Comparison of ENCODE assay signal across 8 mouse cellular contexts in the genomic region with DNA sequence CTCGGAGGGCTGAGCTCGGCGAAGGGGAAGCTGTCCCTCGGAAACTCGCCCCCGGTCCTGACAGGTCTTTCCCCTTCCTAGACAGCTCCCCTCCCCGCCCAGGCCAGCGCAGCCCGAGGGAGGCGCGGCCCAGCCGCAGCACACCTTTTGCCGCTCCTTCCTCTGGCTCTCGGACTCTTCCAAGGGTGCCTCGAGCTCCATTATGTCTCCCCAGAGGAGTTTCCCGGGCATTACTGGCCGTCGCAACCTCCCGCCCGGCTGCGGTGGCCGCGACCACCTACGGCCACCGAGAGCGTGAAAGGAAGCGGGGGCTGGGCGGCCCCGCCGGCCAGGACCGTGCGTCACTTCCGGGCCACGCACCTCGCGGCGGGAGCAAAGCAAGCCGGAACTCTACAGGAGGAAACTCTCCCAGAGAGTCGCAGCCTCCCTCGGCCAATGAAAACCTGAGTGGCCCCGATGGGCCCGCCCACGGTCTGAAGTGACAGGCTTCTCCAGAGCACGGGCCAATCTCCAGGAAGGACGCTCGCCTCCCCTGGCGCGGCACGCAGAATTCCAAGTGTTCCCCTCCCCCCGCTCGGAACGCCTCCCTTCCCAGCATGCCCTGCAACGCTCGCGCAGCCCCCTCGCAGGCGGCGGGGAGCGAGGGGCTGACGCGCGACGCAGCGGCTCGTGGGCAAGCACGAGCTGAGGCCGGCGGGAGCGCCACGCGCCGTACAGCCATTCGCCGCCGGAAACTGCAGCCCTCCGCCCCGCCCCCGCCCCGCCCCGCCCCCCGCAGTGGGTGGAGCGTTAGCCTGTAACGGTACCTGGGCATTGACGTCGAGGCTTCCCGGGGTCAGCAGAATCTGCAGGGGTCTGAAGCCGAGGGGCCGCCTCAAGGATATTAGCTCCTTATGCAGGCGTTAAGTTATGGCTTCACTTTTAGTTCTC. TPM values are rescaled to one million over a fixed set of nuclear protein-coding genes. Genes with fewer than 3 reads are reported as not detected.
DNase-seq lines count a peak whose midpoint lies in the region; ATAC-seq and TF ChIP-seq lines count a peak whose summit lies in the region.

Ddx50 (minus strand) TSS at position 338 of the 930 bp plus-strand sequence.

- H3K9ac ChIP-seq in embryonic facial prominence, embryonic 15.5 days, result peak within 1 kb of the TSS; percentile 93
- peak within 1 kb of the TSS; percentile 97 for H3K9ac ChIP-seq in limb, embryonic 14.5 days (ENCODE audit: low read depth, low read length, severe bottlenecking)
- H3K9ac ChIP-seq in midbrain, postnatal 0 days (replicated peaks; ENCODE audit: low read length, poor library complexity, severe bottlenecking), result peak within 1 kb of the TSS; percentile 91

- H3K27ac ChIP-seq in bone marrow, adult 2 months (ENCODE audit: control insufficient read depth, insufficient read depth, low read depth, low read length, poor library complexity), result peak within 1 kb of the TSS; percentile 89
- peak within 1 kb of the TSS; percentile 88 for H3K27ac ChIP-seq in embryonic facial prominence, embryonic 15.5 days (replicated peaks)
- peak within 1 kb of the TSS; percentile 95 for H3K27ac ChIP-seq in limb, embryonic 14.5 days (replicated peaks; ENCODE audit: low read depth, low read length)
- H3K27ac ChIP-seq in midbrain, postnatal 0 days (ENCODE audit: low read depth, low read length), result peak within 1 kb of the TSS; percentile 96

- H3K9me3 ChIP-seq in embryonic facial prominence, embryonic 15.5 days (replicated peaks), result no peaks in the 10 kb centered on the region
- no peaks in the 10 kb centered on the region for H3K9me3 ChIP-seq in limb, embryonic 14.5 days (ENCODE audit: control insufficient read depth, low read length)
- no peaks in the 10 kb centered on the region for H3K9me3 ChIP-seq in midbrain, postnatal 0 days (ENCODE audit: low read length)

- peak; percentile 54; the same call in 1 of the 2 replicates for TF ChIP-seq POLR2A in bone marrow, adult 2 months (IDR thresholded peaks at IDR 0.05; ENCODE audit: borderline replicate concordance, control insufficient read depth, low read depth, low read length)
- TF ChIP-seq POLR2A in limb, embryonic 14.5 days (IDR thresholded peaks at IDR 0.05; ENCODE audit: borderline replicate concordance, extremely low read depth, insufficient read depth, insufficient read length), result peak; percentile 86; the same call in 1 of the 2 replicates

- no peaks in the 10 kb centered on the region for H3K27me3 ChIP-seq in embryonic facial prominence, embryonic 15.5 days
- H3K27me3 ChIP-seq in limb, embryonic 14.5 days (ENCODE audit: control insufficient read depth, insufficient read depth, low read length), result no peaks in the 10 kb centered on the region
- H3K27me3 ChIP-seq in midbrain, postnatal 0 days (ENCODE audit: insufficient read depth, low read length), result no peaks in the 10 kb centered on the region

- under 1% methylated on average over 87 of the region's 89 CpGs for WGBS in bone marrow, adult 2 months
- under 1% methylated on average over 88 of the region's 89 CpGs for WGBS in embryonic facial prominence, embryonic 15.5 days
- WGBS in limb, embryonic 14.5 days, result under 1% methylated on average over 60 of the region's 89 CpGs
- WGBS in midbrain, postnatal 0 days, result under 1% methylated on average over 82 of the region's 89 CpGs

- TF ChIP-seq CTCF in bone marrow, adult 2 months (IDR thresholded peaks at IDR 0.05; ENCODE audit: control insufficient read depth, insufficient read depth, low read length), result no peak
- TF ChIP-seq CTCF in midbrain, postnatal 0 days (IDR thresholded peaks at IDR 0.05), result no peak; the same call in 1 of the 2 replicates

- peaks cover 11% of the 10 kb centered on the region for H3K36me3 ChIP-seq in embryonic facial prominence, embryonic 15.5 days
- H3K36me3 ChIP-seq in limb, embryonic 14.5 days (ENCODE audit: control insufficient read depth, insufficient read depth, low read length), result peaks cover 11% of the 10 kb centered on the region
- H3K36me3 ChIP-seq in midbrain, postnatal 0 days (ENCODE audit: insufficient read depth, low read length), result peaks cover 6% of the 10 kb centered on the region; the same call in 1 of the 2 replicates

- peak; percentile 99 for DNase-seq in 416B (ENCODE audit: low read depth)
- peak; percentile 99 for DNase-seq in heart, adult 8-10 months (ENCODE audit: low spot score)
- peak; percentile 99 for DNase-seq in kidney, adult 9 months
- peak; percentile 99 for DNase-seq in limb, embryonic 14.5 days (ENCODE audit: low spot score)
- DNase-seq in midbrain, postnatal 0 days (ENCODE audit: low spot score), result peak; percentile 100
- DNase-seq in spleen, postnatal 14 days (ENCODE audit: low spot score in 2 of 2), result peak; percentile 90 to 91

- peak; percentile 100 for ATAC-seq in embryonic facial prominence, embryonic 15.5 days (ENCODE audit: insufficient number of reproducible peaks, low FRiP score, low TSS enrichment, low read depth)
- ATAC-seq in limb, embryonic 14.5 days (ENCODE audit: low FRiP score, low read depth), result peak; percentile 98
- peak; percentile 100 for ATAC-seq in midbrain, postnatal 0 days (ENCODE audit: low FRiP score)

- no peaks in the 10 kb centered on the region; the same call in 1 of the 2 replicates for H3K4me1 ChIP-seq in bone marrow, adult 2 months (ENCODE audit: control insufficient read depth, insufficient read depth, low read length)
- H3K4me1 ChIP-seq in embryonic facial prominence, embryonic 15.5 days, result peaks cover 9% of the 10 kb centered on the region
- H3K4me1 ChIP-seq in limb, embryonic 14.5 days (ENCODE audit: control insufficient read depth, insufficient read depth, low read length), result peaks cover 8% of the 10 kb centered on the region
- H3K4me1 ChIP-seq in midbrain, postnatal 0 days (ENCODE audit: insufficient read depth, low read length), result peaks cover 2% of the 10 kb centered on the region; the same call in 1 of the 2 replicates

- peak within 1 kb of the TSS; percentile 79 for H3K4me3 ChIP-seq in bone marrow, adult 2 months (replicated peaks; ENCODE audit: control insufficient read depth, low read depth, low read length)
- H3K4me3 ChIP-seq in embryonic facial prominence, embryonic 15.5 days (replicated peaks), result peak within 1 kb of the TSS; percentile 97
- peak within 1 kb of the TSS; percentile 98 for H3K4me3 ChIP-seq in limb, embryonic 14.5 days (replicated peaks; ENCODE audit: low read length)
- H3K4me3 ChIP-seq in midbrain, postnatal 0 days (ENCODE audit: low read depth, low read length), result peak within 1 kb of the TSS; percentile 96

- peak within 1 kb of the TSS; percentile 60 for H3K4me2 ChIP-seq in embryonic facial prominence, embryonic 15.5 days (replicated peaks)
- peak within 1 kb of the TSS; percentile 64 for H3K4me2 ChIP-seq in limb, embryonic 14.5 days (replicated peaks; ENCODE audit: low read depth, low read length, severe bottlenecking)
- peak within 1 kb of the TSS; percentile 57 for H3K4me2 ChIP-seq in midbrain, postnatal 0 days (ENCODE audit: low read depth, low read length, poor library complexity, severe bottlenecking)

RNA-seq across cellular contexts. Expression of gene Ddx50, which starts in this region (rescaled TPM):
- 29.3 and 48.0 TPM in 2 replicates for polyA plus RNA-seq in bone marrow, adult 2 months (2011; ENCODE audit: insufficient read depth, insufficient read length, low replicate concordance, missing spikeins)
- polyA plus RNA-seq in embryonic facial prominence, embryonic 15.5 days (2015; fragmentation: Nextera tagmentation; extraction: Ambion mirVana), result 135 and 138 TPM in 2 replicates
- total RNA-seq in heart, adult 8-10 months (2022), result 10 to 100 TPM; 39.1 to 52.9 (median 45.5) TPM
- polyA plus RNA-seq in limb, embryonic 14.5 days (2012; rRNA removed), result 83.4 and 120 TPM in 2 replicates
- polyA plus RNA-seq in limb, embryonic 14.5 days (2014; fragmentation: Nextera tagmentation; extraction: Ambion mirVana), result 165 and 176 TPM in 2 replicates
- total RNA-seq in midbrain, postnatal 0 days (2014; rRNA removed), result 40.8 and 61.8 TPM in 2 replicates
- polyA plus RNA-seq in midbrain, postnatal 0 days (2015; fragmentation: Nextera tagmentation; extraction: Ambion mirVana), result 71.9 and 77.0 TPM in 2 replicates

Comparison
In these comparisons a context has a peak if more than half of its experiments do, and no peak if none do; other contexts are left out.
1. Peak in every context shown above with its lines: DNase-seq, ATAC-seq, H3K4me3 ChIP-seq and H3K27ac ChIP-seq.